Mouse (Mus musculus): ENCODE results near the gene Snapc3. TPM values are rescaled to one million over a fixed set of nuclear protein-coding genes. Genes with fewer than 3 reads are reported as not detected.

Snapc3 gene
- polyA plus RNA-seq (2014; fragmentation: Nextera tagmentation; extraction: Ambion mirVana) = 62.6 and 66.5 TPM in 2 replicates

DNA sequence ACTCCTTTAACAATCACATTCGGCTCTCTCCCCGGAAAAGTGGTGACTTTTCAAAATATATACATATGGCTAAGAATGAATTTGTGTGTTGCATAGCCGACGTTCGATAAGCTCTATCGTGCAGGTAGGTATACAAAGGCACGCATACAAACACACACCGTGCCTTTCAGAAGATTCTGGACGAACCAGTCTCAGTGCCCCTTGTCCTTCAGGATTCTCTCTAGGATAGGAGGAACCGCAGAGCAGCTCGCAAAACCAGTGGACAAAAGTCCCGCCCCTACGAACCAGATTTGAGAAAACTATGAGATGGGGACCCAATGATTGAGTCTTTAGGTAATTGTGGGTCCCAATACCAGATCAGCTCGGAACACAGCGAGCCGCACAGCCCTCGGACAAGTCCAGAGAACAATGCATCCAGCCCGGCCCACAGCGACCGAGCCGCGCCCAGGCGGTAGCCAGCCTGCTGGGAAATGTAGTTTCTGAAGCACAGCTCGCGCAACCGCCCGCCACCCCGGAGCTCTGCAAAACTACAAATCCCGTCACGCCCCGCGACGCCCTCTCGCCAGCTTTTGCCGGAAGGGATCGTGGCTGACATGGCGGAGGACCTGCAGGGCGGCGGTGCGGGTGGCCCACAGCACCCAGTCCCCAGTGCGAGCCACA lies at the start of gene Snapc3:
Gene Snapc3, plus strand, starts transcription at position 565 of the 660 bp plus-strand sequence.
- 2% methylated on average over 41 of the region's 41 CpGs for WGBS
- ATAC-seq (ENCODE audit: low FRiP score) (peak; percentile 99), DNase-seq (ENCODE audit: low spot score) (peak; percentile 97)
- peak within 1 kb of the TSS; percentile 88 for H3K27ac ChIP-seq
- no peaks in the 10 kb centered on the region for H3K27me3 ChIP-seq (ENCODE audit: control insufficient read depth, insufficient read depth, low read length)
- H3K36me3 ChIP-seq (replicated peaks; ENCODE audit: control insufficient read depth, insufficient read depth) = peaks cover 8% of the 10 kb centered on the region; the same call in 1 of the 2 replicates
- peak within 1 kb of the TSS; percentile 82 for H3K4me3 ChIP-seq (replicated peaks; ENCODE audit: low read length)
- peaks cover 18% of the 10 kb centered on the region for H3K4me1 ChIP-seq (replicated peaks; ENCODE audit: control insufficient read depth, insufficient read depth, low read length)
- H3K4me2 ChIP-seq (replicated peaks) = peak within 1 kb of the TSS; percentile 66
- H3K9me3 ChIP-seq (ENCODE audit: control insufficient read depth, low read length) = no peaks in the 10 kb centered on the region
- H3K9ac ChIP-seq = peak within 1 kb of the TSS; percentile 92

DNA sequence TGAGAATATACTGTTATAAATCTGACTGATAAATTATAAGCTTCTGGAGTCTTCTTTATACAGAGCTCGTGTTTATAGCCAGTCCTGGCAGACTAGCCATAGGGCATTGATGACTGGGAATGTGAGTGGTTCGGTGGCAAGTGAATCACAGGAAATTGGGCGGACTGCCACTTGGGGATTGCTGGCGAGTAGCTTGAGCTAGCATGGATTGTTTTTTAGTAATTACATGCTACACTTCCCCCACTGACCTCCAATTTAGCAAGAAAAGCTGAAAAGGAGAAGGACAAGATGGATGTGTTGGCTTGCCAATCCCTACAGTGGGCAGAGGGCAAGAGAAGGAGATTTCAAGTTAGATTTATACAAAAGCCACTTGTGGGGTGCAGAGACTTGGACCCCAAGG lies 44.1 kb upstream of the Snapc3 start:
- Histone ChIP-seq H3K4me2 (replicated peaks) (no peak overlapping the region), H3K9me3 (ENCODE audit: control insufficient read depth, low read length) (no peaks in the 10 kb centered on the region), H3K27me3 (ENCODE audit: control insufficient read depth, insufficient read depth, low read length) (no peaks in the 10 kb centered on the region), H3K4me1 (replicated peaks; ENCODE audit: control insufficient read depth, insufficient read depth, low read length) (no peaks in the 10 kb centered on the region), H3K36me3 (replicated peaks; ENCODE audit: control insufficient read depth, insufficient read depth) (no peaks in the 10 kb centered on the region), H3K9ac (no peak overlapping the region), H3K4me3 (replicated peaks; ENCODE audit: low read length) (no peak overlapping the region), H3K27ac (no peak overlapping the region)
- DNase-seq (ENCODE audit: low spot score) (no peak), ATAC-seq (ENCODE audit: low FRiP score) (no peak)
- WGBS = 63% methylated on average over 4 of the region's 4 CpGs

GRCm38 (mm10) chr4:83375650-83376049 lies 41.9 kb upstream of the Snapc3 start:
- Histone ChIP-seq H3K27me3 (ENCODE audit: control insufficient read depth, insufficient read depth, low read length) (no peaks in the 10 kb centered on the region), H3K4me2 (replicated peaks) (no peak overlapping the region), H3K36me3 (replicated peaks; ENCODE audit: control insufficient read depth, insufficient read depth) (no peaks in the 10 kb centered on the region), H3K4me3 (replicated peaks; ENCODE audit: low read length) (no peak overlapping the region), H3K27ac (no peak overlapping the region), H3K9ac (no peak overlapping the region), H3K9me3 (ENCODE audit: control insufficient read depth, low read length) (no peaks in the 10 kb centered on the region), H3K4me1 (replicated peaks; ENCODE audit: control insufficient read depth, insufficient read depth, low read length) (no peaks in the 10 kb centered on the region)
- ATAC-seq (ENCODE audit: low FRiP score) (no peak), DNase-seq (ENCODE audit: low spot score) (no peak)
- WGBS = 88% methylated on average over 6 of the region's 6 CpGs

DNA sequence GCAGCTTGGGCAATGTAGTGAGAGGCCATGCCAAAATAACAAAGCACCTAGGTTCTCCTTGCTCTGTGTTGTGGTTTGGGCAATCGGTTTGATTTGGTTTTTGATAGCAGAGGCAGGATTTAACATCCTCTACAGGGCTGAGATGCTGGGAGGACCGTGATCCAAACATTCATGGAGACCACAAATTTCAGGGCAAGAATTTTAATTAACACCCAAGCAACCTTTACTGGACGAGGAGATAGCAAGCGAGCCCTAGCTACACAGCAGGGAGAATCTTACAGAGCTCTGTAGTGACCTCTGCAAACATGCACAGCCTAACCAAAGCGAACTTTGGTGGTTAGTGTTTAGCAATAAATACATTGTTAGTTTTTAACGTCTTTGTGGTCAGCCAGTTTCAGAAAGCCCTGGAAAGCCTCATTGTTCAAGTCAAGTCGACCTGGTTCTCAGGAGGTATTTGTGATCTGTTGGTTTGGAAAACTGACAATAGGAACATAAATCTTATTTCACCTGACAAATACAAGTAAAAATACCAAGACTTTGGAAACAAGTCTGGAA lies 41.0 kb upstream of the Snapc3 start:
- no peak for ATAC-seq (ENCODE audit: low FRiP score)
- Histone ChIP-seq H3K36me3 (replicated peaks; ENCODE audit: control insufficient read depth, insufficient read depth) (no peaks in the 10 kb centered on the region), H3K27me3 (ENCODE audit: control insufficient read depth, insufficient read depth, low read length) (no peaks in the 10 kb centered on the region), H3K9me3 (ENCODE audit: control insufficient read depth, low read length) (no peaks in the 10 kb centered on the region), H3K4me2 (replicated peaks) (no peak overlapping the region), H3K4me1 (replicated peaks; ENCODE audit: control insufficient read depth, insufficient read depth, low read length) (no peaks in the 10 kb centered on the region), H3K4me3 (replicated peaks; ENCODE audit: low read length) (no peak overlapping the region), H3K9ac (no peak overlapping the region), H3K27ac (no peak overlapping the region)
- 75% methylated on average over 7 of the region's 7 CpGs for WGBS
- DNase-seq (ENCODE audit: low spot score) = no peak

- no peaks in the 10 kb centered on the region for H3K9me3 ChIP-seq (ENCODE audit: control insufficient read depth, low read length)
- no peak overlapping the region for H3K27ac ChIP-seq
- H3K9ac ChIP-seq = no peak overlapping the region
- no peaks in the 10 kb centered on the region for H3K4me1 ChIP-seq (replicated peaks; ENCODE audit: control insufficient read depth, insufficient read depth, low read length)
- H3K27me3 ChIP-seq (ENCODE audit: control insufficient read depth, insufficient read depth, low read length) = no peaks in the 10 kb centered on the region
- no peak overlapping the region for H3K4me2 ChIP-seq (replicated peaks)
- DNase-seq (ENCODE audit: low spot score) (no peak), ATAC-seq (ENCODE audit: low FRiP score) (no peak)
- no peak overlapping the region for H3K4me3 ChIP-seq (replicated peaks; ENCODE audit: low read length)
- H3K36me3 ChIP-seq (replicated peaks; ENCODE audit: control insufficient read depth, insufficient read depth) = no peaks in the 10 kb centered on the region
Observed at GRCm38 (mm10) chr4:83379036-83379435, 38.5 kb upstream of the Snapc3 start.

DNA sequence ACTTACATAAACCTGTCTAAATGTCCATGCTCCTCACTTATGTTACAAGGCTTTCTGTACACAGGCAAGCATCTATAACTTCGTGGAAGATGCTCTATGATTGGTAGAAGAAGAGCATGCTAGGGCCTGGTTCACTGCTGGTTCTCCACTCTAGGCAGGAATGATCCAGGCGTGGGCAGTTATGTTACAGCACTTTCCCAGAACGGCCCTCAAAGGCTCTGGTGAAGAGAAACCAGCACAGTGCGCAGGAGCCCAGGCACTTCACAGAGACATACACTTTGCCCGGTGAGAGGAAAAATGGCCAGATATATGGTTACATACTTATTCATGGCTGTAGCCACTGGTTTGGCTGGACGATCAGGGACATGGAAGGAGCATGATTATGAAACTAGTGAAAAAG lies 37.8 kb upstream of the Snapc3 start:
- no peaks in the 10 kb centered on the region for H3K36me3 ChIP-seq (replicated peaks; ENCODE audit: control insufficient read depth, insufficient read depth)
- H3K4me3 ChIP-seq (replicated peaks; ENCODE audit: low read length) = no peak overlapping the region
- no peaks in the 10 kb centered on the region for H3K27me3 ChIP-seq (ENCODE audit: control insufficient read depth, insufficient read depth, low read length)
- no peak for DNase-seq (ENCODE audit: low spot score)
- no peak overlapping the region for H3K9ac ChIP-seq
- H3K9me3 ChIP-seq (ENCODE audit: control insufficient read depth, low read length) = no peaks in the 10 kb centered on the region
- no peak overlapping the region for H3K27ac ChIP-seq
- ATAC-seq (ENCODE audit: low FRiP score) = no peak
- H3K4me1 ChIP-seq (replicated peaks; ENCODE audit: control insufficient read depth, insufficient read depth, low read length) = no peaks in the 10 kb centered on the region
- WGBS = 89% methylated on average over 6 of the region's 6 CpGs
- H3K4me2 ChIP-seq (replicated peaks) = no peak overlapping the region

DNA sequence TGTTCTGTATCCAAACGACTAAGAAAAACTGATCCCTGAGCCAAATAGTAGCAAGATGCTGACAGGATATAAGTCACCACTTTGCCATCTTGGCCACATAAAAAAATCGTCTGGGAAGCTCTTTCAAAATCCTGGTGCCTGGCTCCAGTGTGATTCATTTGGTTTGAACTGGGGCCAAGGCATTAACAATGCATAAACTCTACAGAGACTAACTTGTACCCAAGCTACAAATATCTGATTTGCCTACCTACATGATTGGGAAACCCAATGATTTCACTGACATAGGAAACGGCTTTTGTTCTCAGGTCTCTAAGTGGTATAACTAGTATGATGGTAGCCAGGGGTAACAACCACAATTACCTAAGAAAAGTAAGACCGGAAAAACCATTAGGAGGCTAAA lies 37.3 kb upstream of the Snapc3 start:
- Histone ChIP-seq H3K9ac (no peak overlapping the region), H3K36me3 (replicated peaks; ENCODE audit: control insufficient read depth, insufficient read depth) (no peaks in the 10 kb centered on the region), H3K4me3 (replicated peaks; ENCODE audit: low read length) (no peak overlapping the region), H3K27ac (no peak overlapping the region), H3K4me1 (replicated peaks; ENCODE audit: control insufficient read depth, insufficient read depth, low read length) (no peaks in the 10 kb centered on the region), H3K4me2 (replicated peaks) (no peak overlapping the region), H3K9me3 (ENCODE audit: control insufficient read depth, low read length) (no peaks in the 10 kb centered on the region), H3K27me3 (ENCODE audit: control insufficient read depth, insufficient read depth, low read length) (no peaks in the 10 kb centered on the region)
- no peak for ATAC-seq (ENCODE audit: low FRiP score)
- DNase-seq (ENCODE audit: low spot score) = no peak
- 87% methylated on average over 4 of the region's 4 CpGs for WGBS

- no peak overlapping the region for H3K4me2 ChIP-seq (replicated peaks)
- no peak overlapping the region for H3K4me3 ChIP-seq (replicated peaks; ENCODE audit: low read length)
- no peaks in the 10 kb centered on the region for H3K9me3 ChIP-seq (ENCODE audit: control insufficient read depth, low read length)
- 48% methylated on average over 6 of the region's 6 CpGs for WGBS
- DNase-seq (ENCODE audit: low spot score) = no peak
- no peak overlapping the region for H3K27ac ChIP-seq
- no peaks in the 10 kb centered on the region for H3K27me3 ChIP-seq (ENCODE audit: control insufficient read depth, insufficient read depth, low read length)
- H3K9ac ChIP-seq = no peak overlapping the region
- H3K36me3 ChIP-seq (replicated peaks; ENCODE audit: control insufficient read depth, insufficient read depth) = no peaks in the 10 kb centered on the region
- no peaks in the 10 kb centered on the region for H3K4me1 ChIP-seq (replicated peaks; ENCODE audit: control insufficient read depth, insufficient read depth, low read length)
- ATAC-seq (ENCODE audit: low FRiP score) = peak; percentile 37; the same call in 1 of the 2 replicates
Observed at GRCm38 (mm10) chr4:83383899-83384490, 33.5 kb upstream of the Snapc3 start.

GRCm38 (mm10) chr4:83385091-83385490 lies 32.4 kb upstream of the Snapc3 start:
- Histone ChIP-seq H3K4me1 (replicated peaks; ENCODE audit: control insufficient read depth, insufficient read depth, low read length) (no peaks in the 10 kb centered on the region), H3K36me3 (replicated peaks; ENCODE audit: control insufficient read depth, insufficient read depth) (no peaks in the 10 kb centered on the region), H3K9ac (no peak overlapping the region), H3K4me2 (replicated peaks) (no peak overlapping the region), H3K27me3 (ENCODE audit: control insufficient read depth, insufficient read depth, low read length) (no peaks in the 10 kb centered on the region), H3K27ac (no peak overlapping the region), H3K4me3 (replicated peaks; ENCODE audit: low read length) (no peak overlapping the region), H3K9me3 (ENCODE audit: control insufficient read depth, low read length) (no peaks in the 10 kb centered on the region)
- DNase-seq (ENCODE audit: low spot score) (no peak), ATAC-seq (ENCODE audit: low FRiP score) (no peak)

Data from hindbrain, embryonic 14.5 days (tissue).